Mouse (Mus musculus): Measurements from ENCODE around the gene Wdr45b. TPM values are rescaled to one million over a fixed set of nuclear protein-coding genes. Genes with fewer than 3 reads are reported as not detected.
"Not testable (repeated sequence)": the region's sequence is repeated elsewhere in the genome, so short reads cannot be mapped to it uniquely, and the experiment has no call there.

Wdr45b gene
- polyA plus RNA-seq, 1 experiment from 2014 or later: 108 TPM

- not testable (repeated sequence) for H3K4me3 ChIP-seq (ENCODE audit: low read depth, low read length); H3K27ac ChIP-seq (replicated peaks; ENCODE audit: low read depth, low read length); H3K9ac ChIP-seq (ENCODE audit: low read depth, low read length); H3K9me3 ChIP-seq (ENCODE audit: control insufficient read depth, low read length); DNase-seq (ENCODE audit: low spot score); H3K4me1 ChIP-seq (ENCODE audit: control insufficient read depth, insufficient read depth, low read length); H3K4me2 ChIP-seq (ENCODE audit: low read depth, low read length); ATAC-seq (ENCODE audit: low read depth); H3K27me3 ChIP-seq (replicated peaks; ENCODE audit: control insufficient read depth, insufficient read depth, low read length)
- H3K36me3 ChIP-seq (ENCODE audit: control insufficient read depth, insufficient read depth, low read length): peaks cover 74% of the 10 kb centered on the region
- WGBS: 93% methylated on average over 6 of the region's 6 CpGs
Measured at GRCm38 (mm10) chr11:121307712-121308111, 46.5 kb downstream of the Wdr45b start.

- Histone ChIP-seq H3K36me3 (ENCODE audit: control insufficient read depth, insufficient read depth, low read length) (peaks cover 85% of the 10 kb centered on the region), H3K9me3 (ENCODE audit: control insufficient read depth, low read length) (peaks cover 7% of the 10 kb centered on the region; the same call in 1 of the 2 replicates), H3K27me3 (replicated peaks; ENCODE audit: control insufficient read depth, insufficient read depth, low read length) (no peaks in the 10 kb centered on the region), H3K4me2 (ENCODE audit: low read depth, low read length) (no peak overlapping the region), H3K9ac (ENCODE audit: low read depth, low read length) (no peak overlapping the region), H3K4me1 (ENCODE audit: control insufficient read depth, insufficient read depth, low read length) (no peaks in the 10 kb centered on the region), H3K27ac (replicated peaks; ENCODE audit: low read depth, low read length) (no peak overlapping the region), H3K4me3 (ENCODE audit: low read depth, low read length) (no peak overlapping the region)
- ATAC-seq (ENCODE audit: low read depth) (no peak), DNase-seq (ENCODE audit: low spot score) (no peak)
- 98% methylated on average over 8 of the region's 8 CpGs for WGBS
Measured at GRCm38 (mm10) chr11:121306608-121307007, 47.6 kb downstream of the Wdr45b start.

- H3K27me3 ChIP-seq (replicated peaks; ENCODE audit: control insufficient read depth, insufficient read depth, low read length): no peaks in the 10 kb centered on the region
- no peak overlapping the region for H3K27ac ChIP-seq (replicated peaks; ENCODE audit: low read depth, low read length)
- no peak for ATAC-seq (ENCODE audit: low read depth)
- H3K4me1 ChIP-seq (ENCODE audit: control insufficient read depth, insufficient read depth, low read length): no peaks in the 10 kb centered on the region
- no peak for DNase-seq (ENCODE audit: low spot score)
- H3K9ac ChIP-seq (ENCODE audit: low read depth, low read length): no peak overlapping the region
- H3K4me3 ChIP-seq (ENCODE audit: low read depth, low read length): no peak overlapping the region
- H3K36me3 ChIP-seq (ENCODE audit: control insufficient read depth, insufficient read depth, low read length): peaks cover 91% of the 10 kb centered on the region
- WGBS: 96% methylated on average over 6 of the region's 6 CpGs
- no peak overlapping the region for H3K4me2 ChIP-seq (ENCODE audit: low read depth, low read length)
- peaks cover 3% of the 10 kb centered on the region; the same call in 1 of the 2 replicates for H3K9me3 ChIP-seq (ENCODE audit: control insufficient read depth, low read length)
Measured at GRCm38 (mm10) chr11:121305371-121305770, 48.9 kb downstream of the Wdr45b start.

- WGBS: 90% methylated on average over 9 of the region's 9 CpGs
- DNase-seq (ENCODE audit: low spot score): no peak
- H3K4me3 ChIP-seq (ENCODE audit: low read depth, low read length): no peak overlapping the region
- peaks cover 96% of the 10 kb centered on the region for H3K36me3 ChIP-seq (ENCODE audit: control insufficient read depth, insufficient read depth, low read length)
- H3K9me3 ChIP-seq (ENCODE audit: control insufficient read depth, low read length): no peaks in the 10 kb centered on the region
- no peaks in the 10 kb centered on the region for H3K27me3 ChIP-seq (replicated peaks; ENCODE audit: control insufficient read depth, insufficient read depth, low read length)
- H3K9ac ChIP-seq (ENCODE audit: low read depth, low read length): no peak overlapping the region
- no peak for ATAC-seq (ENCODE audit: low read depth)
- no peak overlapping the region for H3K27ac ChIP-seq (replicated peaks; ENCODE audit: low read depth, low read length)
- H3K4me1 ChIP-seq (ENCODE audit: control insufficient read depth, insufficient read depth, low read length): no peaks in the 10 kb centered on the region
- no peak overlapping the region for H3K4me2 ChIP-seq (ENCODE audit: low read depth, low read length)
Measured at GRCm38 (mm10) chr11:121300265-121300664, 54.0 kb downstream of the Wdr45b start.

GRCm38 (mm10) chr11:121298493-121298892 lies 55.8 kb downstream of the Wdr45b start:
- WGBS: 91% methylated on average over 8 of the region's 8 CpGs
- Histone ChIP-seq H3K9me3 (ENCODE audit: control insufficient read depth, low read length) (no peaks in the 10 kb centered on the region), H3K4me1 (ENCODE audit: control insufficient read depth, insufficient read depth, low read length) (no peaks in the 10 kb centered on the region), H3K4me2 (ENCODE audit: low read depth, low read length) (no peak overlapping the region), H3K27me3 (replicated peaks; ENCODE audit: control insufficient read depth, insufficient read depth, low read length) (no peaks in the 10 kb centered on the region), H3K4me3 (ENCODE audit: low read depth, low read length) (no peak overlapping the region), H3K9ac (ENCODE audit: low read depth, low read length) (no peak overlapping the region), H3K36me3 (ENCODE audit: control insufficient read depth, insufficient read depth, low read length) (peaks cover 91% of the 10 kb centered on the region), H3K27ac (replicated peaks; ENCODE audit: low read depth, low read length) (no peak overlapping the region)
- ATAC-seq (ENCODE audit: low read depth): no peak
- DNase-seq (ENCODE audit: low spot score): no peak

- Histone ChIP-seq H3K27me3 (replicated peaks; ENCODE audit: control insufficient read depth, insufficient read depth, low read length) (no peaks in the 10 kb centered on the region), H3K4me2 (ENCODE audit: low read depth, low read length) (no peak overlapping the region), H3K9me3 (ENCODE audit: control insufficient read depth, low read length) (no peaks in the 10 kb centered on the region), H3K9ac (ENCODE audit: low read depth, low read length) (no peak overlapping the region), H3K4me3 (ENCODE audit: low read depth, low read length) (no peak overlapping the region), H3K27ac (replicated peaks; ENCODE audit: low read depth, low read length) (no peak overlapping the region), H3K36me3 (ENCODE audit: control insufficient read depth, insufficient read depth, low read length) (peaks cover 89% of the 10 kb centered on the region), H3K4me1 (ENCODE audit: control insufficient read depth, insufficient read depth, low read length) (no peaks in the 10 kb centered on the region)
- no peak for DNase-seq (ENCODE audit: low spot score)
- WGBS: 95% methylated on average over 5 of the region's 5 CpGs
- ATAC-seq (ENCODE audit: low read depth): no peak
Measured at GRCm38 (mm10) chr11:121294771-121295170, 59.5 kb downstream of the Wdr45b start.

- 93% methylated on average over 3 of the region's 3 CpGs for WGBS
- DNase-seq (ENCODE audit: low spot score) (no peak), ATAC-seq (ENCODE audit: low read depth) (no peak)
- no peak overlapping the region for H3K9ac ChIP-seq (ENCODE audit: low read depth, low read length)
- H3K27ac ChIP-seq (replicated peaks; ENCODE audit: low read depth, low read length): no peak overlapping the region
- peaks cover 90% of the 10 kb centered on the region for H3K36me3 ChIP-seq (ENCODE audit: control insufficient read depth, insufficient read depth, low read length)
- no peak overlapping the region for H3K4me3 ChIP-seq (ENCODE audit: low read depth, low read length)
- H3K27me3 ChIP-seq (replicated peaks; ENCODE audit: control insufficient read depth, insufficient read depth, low read length): no peaks in the 10 kb centered on the region
- no peaks in the 10 kb centered on the region for H3K4me1 ChIP-seq (ENCODE audit: control insufficient read depth, insufficient read depth, low read length)
- H3K9me3 ChIP-seq (ENCODE audit: control insufficient read depth, low read length): no peaks in the 10 kb centered on the region
- H3K4me2 ChIP-seq (ENCODE audit: low read depth, low read length): no peak overlapping the region
Measured at GRCm38 (mm10) chr11:121289859-121290258, 64.4 kb downstream of the Wdr45b start.

- WGBS: 80% methylated on average over 6 of the region's 6 CpGs
- no peaks in the 10 kb centered on the region for H3K27me3 ChIP-seq (replicated peaks; ENCODE audit: control insufficient read depth, insufficient read depth, low read length)
- DNase-seq (ENCODE audit: low spot score) (no peak), ATAC-seq (ENCODE audit: low read depth) (no peak)
- no peaks in the 10 kb centered on the region for H3K9me3 ChIP-seq (ENCODE audit: control insufficient read depth, low read length)
- peaks cover 33% of the 10 kb centered on the region for H3K36me3 ChIP-seq (ENCODE audit: control insufficient read depth, insufficient read depth, low read length)
- H3K27ac ChIP-seq (replicated peaks; ENCODE audit: low read depth, low read length): no peak overlapping the region
- H3K4me1 ChIP-seq (ENCODE audit: control insufficient read depth, insufficient read depth, low read length): no peaks in the 10 kb centered on the region
- no peak overlapping the region for H3K9ac ChIP-seq (ENCODE audit: low read depth, low read length)
- no peak overlapping the region for H3K4me3 ChIP-seq (ENCODE audit: low read depth, low read length)
- no peak overlapping the region for H3K4me2 ChIP-seq (ENCODE audit: low read depth, low read length)
Measured at GRCm38 (mm10) chr11:121282911-121283310, 71.3 kb downstream of the Wdr45b start.

- Histone ChIP-seq H3K27me3 (replicated peaks; ENCODE audit: control insufficient read depth, insufficient read depth, low read length) (no peaks in the 10 kb centered on the region), H3K27ac (replicated peaks; ENCODE audit: low read depth, low read length) (no peak overlapping the region), H3K9me3 (ENCODE audit: control insufficient read depth, low read length) (no peaks in the 10 kb centered on the region), H3K36me3 (ENCODE audit: control insufficient read depth, insufficient read depth, low read length) (peaks cover 2% of the 10 kb centered on the region; the same call in 1 of the 2 replicates), H3K4me1 (ENCODE audit: control insufficient read depth, insufficient read depth, low read length) (no peaks in the 10 kb centered on the region), H3K9ac (ENCODE audit: low read depth, low read length) (no peak overlapping the region), H3K4me2 (ENCODE audit: low read depth, low read length) (no peak overlapping the region), H3K4me3 (ENCODE audit: low read depth, low read length) (no peak overlapping the region)
- 88% methylated on average over 3 of the region's 3 CpGs for WGBS
- ATAC-seq (ENCODE audit: low read depth): no peak
- DNase-seq (ENCODE audit: low spot score): no peak
Measured at GRCm38 (mm10) chr11:121278011-121278410, 76.2 kb downstream of the Wdr45b start.
